Comparison of ENCODE assay signal across 8 mouse cellular contexts in genomic region chr5:135887675-135888102, GRCm38 (mm10). TPM values are rescaled to one million over a fixed set of nuclear protein-coding genes. Genes with fewer than 3 reads are reported as not detected.
A peak's percentile ranks its signal among the peaks of the same experiment; 100 is the strongest.
DNase-seq lines count a peak whose midpoint lies in the region; ATAC-seq and TF ChIP-seq lines count a peak whose summit lies in the region.

Hspb1 (plus strand) TSS chr5:135887919.

- peak within 1 kb of the TSS; percentile 81 for H3K9ac ChIP-seq in heart, embryonic 15.5 days
- H3K9ac ChIP-seq in stomach, embryonic 16.5 days (ENCODE audit: low read length), result peak within 1 kb of the TSS; percentile 76

- H3K4me3 ChIP-seq in spleen, adult 2 months (ENCODE audit: extremely low read depth, insufficient read depth, insufficient read length), result peak within 1 kb of the TSS; percentile 33
- H3K4me3 ChIP-seq in heart, embryonic 15.5 days, result peak within 1 kb of the TSS; percentile 68
- peak within 1 kb of the TSS; percentile 54 for H3K4me3 ChIP-seq in stomach, embryonic 16.5 days (replicated peaks; ENCODE audit: low read length)

- H3K27me3 ChIP-seq in spleen, adult 2 months (ENCODE audit: control insufficient read depth, insufficient read depth, low read length), result peaks cover 6% of the 10 kb centered on the region
- H3K27me3 ChIP-seq in heart, embryonic 15.5 days, result no peaks in the 10 kb centered on the region
- H3K27me3 ChIP-seq in stomach, embryonic 16.5 days (ENCODE audit: control insufficient read depth, insufficient read depth, low read length), result no peaks in the 10 kb centered on the region

- no peaks in the 10 kb centered on the region for H3K9me3 ChIP-seq in heart, embryonic 15.5 days (replicated peaks)
- no peaks in the 10 kb centered on the region for H3K9me3 ChIP-seq in stomach, embryonic 16.5 days (replicated peaks; ENCODE audit: control insufficient read depth, low read length)

- no peaks in the 10 kb centered on the region for H3K36me3 ChIP-seq in spleen, adult 2 months (ENCODE audit: control insufficient read depth, insufficient read depth, low read length)
- no peaks in the 10 kb centered on the region for H3K36me3 ChIP-seq in heart, embryonic 15.5 days
- H3K36me3 ChIP-seq in stomach, embryonic 16.5 days (ENCODE audit: control insufficient read depth, insufficient read depth, low read length), result no peaks in the 10 kb centered on the region

- ATAC-seq in heart, embryonic 15.5 days (replicated peaks; ENCODE audit: insufficient number of reproducible peaks, insufficient read depth, low FRiP score, low read depth), result peak; percentile 91
- ATAC-seq in stomach, embryonic 16.5 days (ENCODE audit: insufficient read depth, low FRiP score), result peak; percentile 89

- peak within 1 kb of the TSS; percentile 74 for H3K4me2 ChIP-seq in heart, embryonic 15.5 days
- H3K4me2 ChIP-seq in stomach, embryonic 16.5 days (ENCODE audit: low read depth, low read length), result peak within 1 kb of the TSS; percentile 56

- no peak within 1 kb of the TSS for H3K27ac ChIP-seq in spleen, adult 2 months (ENCODE audit: insufficient read depth, low read length)
- H3K27ac ChIP-seq in heart, embryonic 15.5 days, result peak within 1 kb of the TSS; percentile 91
- H3K27ac ChIP-seq in stomach, embryonic 16.5 days (ENCODE audit: low read length), result peak within 1 kb of the TSS; percentile 79

- peak in 1 of 2 experiments; percentile 15 for DNase-seq in spleen, adult 2 months (ENCODE audit: low read depth in 1 of 2, low spot score in 2 of 2)
- no peak for DNase-seq in spleen, adult 12 weeks (ENCODE audit: low spot score)
- peak; percentile 76 for DNase-seq in fat pad, adult 2 months (ENCODE audit: extremely low read depth, low read depth, low spot score)
- peak; percentile 92 for DNase-seq in kidney, postnatal 14 days
- peak; percentile 94 for DNase-seq in lung, postnatal 25 days (ENCODE audit: low spot score)
- no peak for DNase-seq in MN1 (ENCODE audit: low spot score)

- WGBS in spleen, adult 2 months, result 4% methylated on average over 24 of the region's 24 CpGs
- WGBS in heart, embryonic 15.5 days, result 0% methylated on average over 24 of the region's 24 CpGs
- WGBS in stomach, embryonic 16.5 days, result 1% methylated on average over 24 of the region's 24 CpGs

- TF ChIP-seq POLR2A in spleen, adult 2 months (IDR thresholded peaks at IDR 0.05; ENCODE audit: low read depth, low read length), result no peak

- H3K4me1 ChIP-seq in spleen, adult 2 months (ENCODE audit: control insufficient read depth, insufficient read depth, insufficient read length), result no peaks in the 10 kb centered on the region; the same call in 1 of the 2 replicates
- H3K4me1 ChIP-seq in heart, embryonic 15.5 days (replicated peaks), result peaks cover 16% of the 10 kb centered on the region
- H3K4me1 ChIP-seq in stomach, embryonic 16.5 days (ENCODE audit: control insufficient read depth, insufficient read depth, low read length), result no peaks in the 10 kb centered on the region

- no peak for TF ChIP-seq CTCF in spleen, adult 2 months (IDR thresholded peaks at IDR 0.05; ENCODE audit: extremely low read depth, insufficient read depth, insufficient read length, insufficient replicate concordance)

RNA-seq across cellular contexts. Expression of gene Hspb1, which starts in this region (rescaled TPM):
- polyA plus RNA-seq in spleen, adult 2 months (2012; rRNA removed), result 34.0 and 70.5 TPM in 2 replicates
- polyA plus RNA-seq in heart, embryonic 15.5 days (2015; fragmentation: Nextera tagmentation; extraction: Ambion mirVana), result 743 and 952 TPM in 2 replicates
- 649 and 704 TPM in 2 replicates for polyA plus RNA-seq in stomach, embryonic 16.5 days (2015; fragmentation: Nextera tagmentation; extraction: Ambion mirVana)

Comparison
In these comparisons a context has a peak if more than half of its experiments do, and no peak if none do; other contexts are left out.
1. DNase-seq: peak in fat pad, adult 2 months (single experiment), kidney, postnatal 14 days (single experiment) and lung, postnatal 25 days (single experiment); none in spleen, adult 12 weeks (single experiment) and MN1 (single experiment).
2. Peak in every context shown above with its lines, with median percentiles within 50 percentile points of each other: H3K4me3 ChIP-seq.